Mouse (Mus musculus): ENCODE data around the gene Rbfox1. TPM values are rescaled to one million over a fixed set of nuclear protein-coding genes. Genes with fewer than 3 reads are reported as not detected.
A peak's percentile ranks its signal among the peaks of the same experiment; 100 is the strongest.

Gene Rbfox1
- polyA plus RNA-seq, 1 experiment from 2014 or later, result 1.6 TPM

DNA sequence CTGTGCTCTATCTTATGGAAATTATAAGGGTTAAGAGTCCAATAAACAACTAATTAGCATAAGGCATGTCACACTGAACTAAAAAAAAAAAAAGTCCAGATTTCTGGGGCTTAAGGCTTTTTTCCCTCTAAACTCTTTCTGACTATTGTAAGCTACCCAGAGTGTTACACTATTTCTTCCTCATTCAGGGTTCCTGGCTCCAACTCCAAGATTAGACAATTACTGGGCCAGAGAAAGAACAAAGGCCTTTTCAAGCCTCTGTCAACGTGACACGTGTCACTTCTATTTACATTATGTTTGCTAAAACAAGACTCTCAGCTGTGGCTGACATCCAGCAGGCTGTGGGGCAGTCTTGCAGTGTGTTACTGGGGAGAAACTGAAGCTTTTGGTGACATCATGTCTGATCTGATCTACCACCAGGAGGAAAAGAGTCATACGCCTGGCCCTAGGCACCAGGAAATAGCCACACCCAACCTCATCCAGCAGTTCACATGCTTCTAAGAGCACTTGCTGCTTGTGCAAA, 536.5 kb downstream of the Rbfox1 start:
- Histone ChIP-seq H3K4me3 (ENCODE audit: low read length) (no peak overlapping the region), H3K9me3 (ENCODE audit: control insufficient read depth, low read length) (0 out of 2 replicates have a peak, but pooled peaks cover 2% of the 10 kb centered on the region), H3K27ac (ENCODE audit: low read length) (peak overlapping the region; percentile 18), H3K4me2 (ENCODE audit: low read depth, low read length) (no peak overlapping the region), H3K27me3 (ENCODE audit: control insufficient read depth, insufficient read depth, low read depth, low read length) (no peaks in the 10 kb centered on the region), H3K4me1 (replicated peaks; ENCODE audit: control insufficient read depth, insufficient read depth, low read length) (0 out of 2 replicates have a peak, but pooled peaks cover 3% of the 10 kb centered on the region), H3K9ac (ENCODE audit: low read length) (no peak overlapping the region), H3K36me3 (ENCODE audit: control insufficient read depth, insufficient read depth, low read length) (no peaks in the 10 kb centered on the region)
- 12% methylated on average over 3 of the region's 3 CpGs for WGBS
- peak; percentile 94 for ATAC-seq (ENCODE audit: low read depth)

DNA sequence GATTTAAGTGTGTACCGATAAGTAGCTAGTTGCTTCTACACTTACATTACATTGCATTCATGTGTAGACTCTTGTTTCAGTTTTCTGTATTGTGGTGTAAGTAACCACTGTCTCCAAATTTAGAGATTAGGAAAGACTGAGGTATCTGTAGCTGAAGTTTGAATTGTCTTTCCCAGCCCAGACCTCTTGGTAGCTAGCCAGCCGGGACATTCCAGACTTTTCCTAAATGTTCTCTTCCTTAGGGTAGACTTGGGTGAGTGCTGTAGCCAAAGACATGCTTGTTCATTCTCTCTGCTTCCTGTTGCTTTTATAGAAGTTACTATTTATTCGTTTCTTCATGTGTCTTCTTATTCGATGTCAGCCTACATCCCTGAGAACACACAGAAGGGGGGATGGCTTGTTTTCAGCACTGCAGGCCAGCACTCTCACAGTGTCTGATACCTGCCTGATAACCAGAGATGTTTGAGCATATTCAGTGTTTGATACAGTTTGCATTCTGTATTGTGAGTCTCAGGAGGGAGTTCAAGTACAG, 538.8 kb downstream of the Rbfox1 start:
- no peak overlapping the region; the same call in 1 of the 2 replicates for H3K27ac ChIP-seq (ENCODE audit: low read length)
- H3K4me3 ChIP-seq (ENCODE audit: low read length), result no peak overlapping the region
- H3K4me2 ChIP-seq (ENCODE audit: low read depth, low read length), result no peak overlapping the region
- WGBS, result 60% methylated on average over 4 of the region's 4 CpGs
- H3K36me3 ChIP-seq (ENCODE audit: control insufficient read depth, insufficient read depth, low read length), result no peaks in the 10 kb centered on the region
- H3K27me3 ChIP-seq (ENCODE audit: control insufficient read depth, insufficient read depth, low read depth, low read length), result no peaks in the 10 kb centered on the region
- H3K9ac ChIP-seq (ENCODE audit: low read length), result no peak overlapping the region
- H3K9me3 ChIP-seq (ENCODE audit: control insufficient read depth, low read length), result 0 out of 2 replicates have a peak, but pooled peaks cover 2% of the 10 kb centered on the region
- peaks cover 3% of the 10 kb centered on the region; the same call in 1 of the 2 replicates for H3K4me1 ChIP-seq (replicated peaks; ENCODE audit: control insufficient read depth, insufficient read depth, low read length)
- ATAC-seq (ENCODE audit: low read depth), result no peak

DNA sequence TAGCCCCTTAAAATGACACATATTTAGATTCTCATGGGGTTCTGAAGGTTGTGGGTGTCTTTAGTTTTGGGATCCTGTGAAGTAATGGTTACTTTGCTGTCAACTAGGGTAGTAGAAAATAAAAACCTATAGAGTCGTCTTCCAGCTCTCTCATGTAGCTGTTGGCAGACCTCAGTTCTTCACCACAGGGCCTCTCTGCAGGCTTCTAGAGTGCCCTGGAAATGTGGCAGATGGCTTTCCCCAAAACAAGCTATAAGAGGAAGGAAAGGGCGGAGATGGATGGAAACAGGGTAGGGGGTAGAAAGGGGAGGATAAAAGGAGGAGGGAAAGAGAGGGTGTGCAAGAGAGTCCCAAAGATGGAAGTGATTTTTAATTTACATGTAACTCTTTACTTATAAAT, 539.6 kb downstream of the Rbfox1 start:
- Histone ChIP-seq H3K4me3 (ENCODE audit: low read length) (no peak overlapping the region), H3K9ac (ENCODE audit: low read length) (no peak overlapping the region), H3K9me3 (ENCODE audit: control insufficient read depth, low read length) (0 out of 2 replicates have a peak, but pooled peaks cover 2% of the 10 kb centered on the region), H3K27ac (ENCODE audit: low read length) (no peak overlapping the region), H3K4me2 (ENCODE audit: low read depth, low read length) (no peak overlapping the region), H3K36me3 (ENCODE audit: control insufficient read depth, insufficient read depth, low read length) (no peaks in the 10 kb centered on the region), H3K4me1 (replicated peaks; ENCODE audit: control insufficient read depth, insufficient read depth, low read length) (peaks cover 3% of the 10 kb centered on the region; the same call in 1 of the 2 replicates), H3K27me3 (ENCODE audit: control insufficient read depth, insufficient read depth, low read depth, low read length) (no peaks in the 10 kb centered on the region)
- WGBS, result 75% methylated on average over 2 of the region's 2 CpGs
- ATAC-seq (ENCODE audit: low read depth), result no peak

DNA sequence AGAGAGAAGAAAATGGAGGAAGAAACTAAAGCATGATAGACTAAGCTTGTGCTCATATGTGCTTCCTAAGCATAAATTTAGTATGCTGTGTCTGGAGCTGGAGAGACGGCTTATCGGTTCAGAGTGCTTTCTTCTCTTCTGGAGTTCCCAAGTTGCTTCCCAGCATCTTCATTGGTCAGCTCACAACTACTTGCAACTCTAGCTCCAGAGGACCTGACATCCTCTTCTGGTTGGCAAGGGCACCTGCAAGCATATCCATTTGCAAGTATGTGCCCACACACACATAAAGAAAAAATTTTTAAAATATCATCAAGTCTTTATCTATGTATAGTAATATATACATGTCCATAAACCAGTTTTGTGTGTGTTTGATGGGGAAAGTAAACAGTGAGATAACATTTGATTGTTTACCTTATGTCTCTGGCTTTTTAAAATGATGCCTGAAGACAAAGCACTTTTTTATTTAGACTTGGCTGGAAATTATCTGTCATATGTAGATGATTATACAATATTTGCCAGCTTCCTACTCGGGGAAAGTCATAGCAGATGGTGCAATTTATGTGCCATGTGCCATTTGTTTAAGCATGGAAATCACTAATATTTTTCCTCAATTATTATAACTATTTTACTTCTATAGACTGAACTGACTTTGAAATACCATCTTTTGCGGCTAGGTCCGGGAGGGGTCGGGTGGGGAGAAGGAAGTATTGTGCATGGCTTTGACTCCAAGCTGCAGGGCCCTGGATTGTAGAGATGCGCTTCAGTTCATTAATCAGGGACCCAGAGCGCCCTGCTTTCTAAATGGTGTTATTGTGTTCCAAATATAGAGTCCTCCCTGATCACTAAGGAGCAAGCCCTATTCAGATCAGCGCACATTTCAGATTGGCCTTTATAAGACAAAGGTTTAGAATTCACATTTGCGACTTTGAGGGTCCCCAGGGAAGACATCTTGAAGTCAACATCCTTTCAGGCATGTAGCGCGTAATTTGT, 542.4 kb downstream of the Rbfox1 start:
- no peaks in the 10 kb centered on the region for H3K27me3 ChIP-seq (ENCODE audit: control insufficient read depth, insufficient read depth, low read depth, low read length)
- WGBS, result 59% methylated on average over 12 of the region's 12 CpGs
- peak; percentile 44 for ATAC-seq (ENCODE audit: low read depth)
- no peak overlapping the region for H3K4me3 ChIP-seq (ENCODE audit: low read length)
- peak overlapping the region; percentile 22; the same call in 1 of the 2 replicates for H3K27ac ChIP-seq (ENCODE audit: low read length)
- H3K4me2 ChIP-seq (ENCODE audit: low read depth, low read length), result no peak overlapping the region
- H3K36me3 ChIP-seq (ENCODE audit: control insufficient read depth, insufficient read depth, low read length), result no peaks in the 10 kb centered on the region
- no peaks in the 10 kb centered on the region for H3K9me3 ChIP-seq (ENCODE audit: control insufficient read depth, low read length)
- no peak overlapping the region for H3K9ac ChIP-seq (ENCODE audit: low read length)
- H3K4me1 ChIP-seq (replicated peaks; ENCODE audit: control insufficient read depth, insufficient read depth, low read length), result peaks cover 3% of the 10 kb centered on the region; the same call in 1 of the 2 replicates

DNA sequence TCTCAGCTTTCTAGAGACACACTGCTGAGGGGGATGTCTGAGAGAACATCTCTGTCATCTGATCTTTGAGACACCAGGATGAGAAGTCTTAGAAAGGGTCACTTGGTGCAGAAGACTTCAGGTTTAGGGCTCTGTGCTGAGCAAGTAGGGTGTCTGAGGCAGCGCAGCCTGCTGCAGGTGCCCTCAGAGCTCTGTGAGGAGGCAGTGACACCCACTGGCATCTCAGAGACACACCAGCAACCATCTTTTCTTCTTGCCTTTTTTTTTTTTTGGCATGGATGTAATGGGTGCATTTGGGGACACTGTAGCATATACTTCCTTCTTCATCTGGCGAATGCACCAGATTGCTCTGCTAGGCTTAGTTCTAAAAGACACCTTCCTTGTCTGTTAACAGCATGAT, 545.8 kb downstream of the Rbfox1 start:
- WGBS, result 90% methylated on average over 2 of the region's 2 CpGs
- no peaks in the 10 kb centered on the region for H3K9me3 ChIP-seq (ENCODE audit: control insufficient read depth, low read length)
- H3K4me3 ChIP-seq (ENCODE audit: low read length), result no peak overlapping the region
- no peak overlapping the region for H3K27ac ChIP-seq (ENCODE audit: low read length)
- H3K27me3 ChIP-seq (ENCODE audit: control insufficient read depth, insufficient read depth, low read depth, low read length), result no peaks in the 10 kb centered on the region
- no peaks in the 10 kb centered on the region; the same call in 1 of the 2 replicates for H3K4me1 ChIP-seq (replicated peaks; ENCODE audit: control insufficient read depth, insufficient read depth, low read length)
- H3K36me3 ChIP-seq (ENCODE audit: control insufficient read depth, insufficient read depth, low read length), result no peaks in the 10 kb centered on the region
- H3K4me2 ChIP-seq (ENCODE audit: low read depth, low read length), result no peak overlapping the region
- H3K9ac ChIP-seq (ENCODE audit: low read length), result no peak overlapping the region
- no peak for ATAC-seq (ENCODE audit: low read depth)

DNA sequence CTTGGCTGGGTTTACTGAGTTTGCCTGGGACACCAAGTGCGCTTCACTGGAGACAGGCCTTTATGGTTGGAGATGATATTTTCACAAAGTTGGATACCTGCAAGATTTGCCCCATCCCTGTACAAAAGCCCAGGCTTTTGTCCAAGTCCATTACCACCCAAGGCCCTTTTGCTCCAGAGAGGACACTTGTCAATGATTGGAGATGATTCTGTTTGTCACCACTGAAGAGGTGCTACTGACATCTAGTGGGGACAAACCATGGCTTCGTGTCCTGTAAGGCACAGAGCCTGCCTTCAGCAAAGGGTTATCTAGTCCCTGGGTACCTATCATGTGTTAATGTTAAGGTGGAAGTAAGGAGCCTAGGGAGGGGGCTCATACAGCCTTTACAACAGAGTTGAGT, 551.3 kb downstream of the Rbfox1 start:
- Histone ChIP-seq H3K27me3 (ENCODE audit: control insufficient read depth, insufficient read depth, low read depth, low read length) (no peaks in the 10 kb centered on the region), H3K36me3 (ENCODE audit: control insufficient read depth, insufficient read depth, low read length) (no peaks in the 10 kb centered on the region), H3K4me1 (replicated peaks; ENCODE audit: control insufficient read depth, insufficient read depth, low read length) (no peaks in the 10 kb centered on the region), H3K4me3 (ENCODE audit: low read length) (no peak overlapping the region), H3K4me2 (ENCODE audit: low read depth, low read length) (no peak overlapping the region), H3K27ac (ENCODE audit: low read length) (no peak overlapping the region), H3K9me3 (ENCODE audit: control insufficient read depth, low read length) (no peaks in the 10 kb centered on the region), H3K9ac (ENCODE audit: low read length) (no peak overlapping the region)
- WGBS, result 55% methylated on average over 2 of the region's 2 CpGs
- ATAC-seq (ENCODE audit: low read depth), result no peak

DNA sequence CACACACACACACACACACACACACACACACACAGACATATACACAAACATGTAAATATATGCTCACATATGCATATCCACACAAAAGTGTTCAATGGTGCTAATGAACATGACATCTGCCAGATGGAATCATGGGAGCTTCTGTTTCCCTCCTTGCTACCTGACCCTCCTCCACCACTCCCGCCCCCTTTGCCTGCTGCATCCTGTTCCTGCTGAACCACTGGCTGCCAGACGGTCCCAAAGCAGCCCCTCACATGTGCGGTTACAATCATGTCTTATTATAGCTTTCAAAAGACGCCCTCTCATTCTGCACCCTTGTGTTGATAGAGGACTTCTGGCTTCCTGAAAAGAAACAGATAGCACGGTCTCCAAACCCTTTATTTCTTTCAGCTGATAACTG, 563.1 kb downstream of the Rbfox1 start:
- H3K36me3 ChIP-seq (ENCODE audit: control insufficient read depth, insufficient read depth, low read length), result no peaks in the 10 kb centered on the region
- H3K4me2 ChIP-seq (ENCODE audit: low read depth, low read length), result peak overlapping the region; percentile 27; the same call in 1 of the 2 replicates
- H3K27ac ChIP-seq (ENCODE audit: low read length), result no peak overlapping the region
- H3K4me3 ChIP-seq (ENCODE audit: low read length), result no peak overlapping the region
- H3K4me1 ChIP-seq (replicated peaks; ENCODE audit: control insufficient read depth, insufficient read depth, low read length), result no peaks in the 10 kb centered on the region
- no peaks in the 10 kb centered on the region for H3K9me3 ChIP-seq (ENCODE audit: control insufficient read depth, low read length)
- ATAC-seq (ENCODE audit: low read depth), result no peak
- no peaks in the 10 kb centered on the region for H3K27me3 ChIP-seq (ENCODE audit: control insufficient read depth, insufficient read depth, low read depth, low read length)
- H3K9ac ChIP-seq (ENCODE audit: low read length), result no peak overlapping the region
- WGBS, result 18% methylated on average over 5 of the region's 5 CpGs

DNA sequence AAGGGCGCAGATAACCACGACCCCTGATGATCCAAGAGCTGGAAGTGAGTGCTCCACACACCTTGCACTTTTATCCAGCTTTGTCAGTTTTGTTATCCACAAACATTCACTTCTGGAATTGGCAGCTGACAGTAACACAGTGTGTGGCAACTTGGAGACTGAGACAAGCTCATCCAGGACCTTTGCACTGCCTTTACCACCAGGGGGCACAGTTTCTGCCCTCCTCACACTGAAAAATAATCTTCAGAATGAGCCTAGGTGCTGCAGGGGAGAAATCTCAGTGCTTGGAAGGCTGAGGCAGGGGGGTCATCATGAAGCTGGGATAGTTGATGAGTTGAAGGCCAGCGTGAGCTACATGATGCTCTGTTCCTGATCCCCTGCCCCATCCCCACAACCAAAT, 570.2 kb downstream of the Rbfox1 start:
- Histone ChIP-seq H3K4me3 (ENCODE audit: low read length) (no peak overlapping the region), H3K27ac (ENCODE audit: low read length) (no peak overlapping the region), H3K9me3 (ENCODE audit: control insufficient read depth, low read length) (no peaks in the 10 kb centered on the region), H3K27me3 (ENCODE audit: control insufficient read depth, insufficient read depth, low read depth, low read length) (no peaks in the 10 kb centered on the region), H3K4me2 (ENCODE audit: low read depth, low read length) (no peak overlapping the region), H3K9ac (ENCODE audit: low read length) (no peak overlapping the region), H3K4me1 (replicated peaks; ENCODE audit: control insufficient read depth, insufficient read depth, low read length) (no peaks in the 10 kb centered on the region), H3K36me3 (ENCODE audit: control insufficient read depth, insufficient read depth, low read length) (no peaks in the 10 kb centered on the region)
- 71% methylated on average over 3 of the region's 3 CpGs for WGBS
- no peak for ATAC-seq (ENCODE audit: low read depth)

DNA sequence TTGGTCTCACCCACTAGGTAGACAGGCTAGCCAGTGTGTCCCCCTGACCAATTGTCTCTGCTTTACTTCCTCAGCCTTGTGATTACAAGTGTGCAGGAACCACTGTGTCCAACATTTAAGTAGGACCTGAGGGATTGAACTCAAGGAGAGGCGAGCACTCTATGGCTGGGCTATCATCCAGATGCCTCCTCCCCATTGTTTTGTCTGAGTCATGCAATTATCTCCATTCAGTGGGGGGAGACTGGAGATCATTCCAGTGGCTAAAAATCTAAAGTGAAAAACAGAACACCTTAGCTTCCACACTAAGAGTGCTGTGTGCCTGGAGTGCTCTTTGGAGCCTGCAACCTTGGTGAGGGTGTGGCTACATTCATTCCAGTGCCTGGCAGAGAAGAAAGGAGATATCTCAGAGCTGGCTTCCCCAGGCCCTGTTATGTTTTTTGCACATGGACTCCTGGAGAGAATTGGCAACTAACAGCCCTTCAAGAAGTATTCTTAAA, 594.0 kb downstream of the Rbfox1 start:
- Histone ChIP-seq H3K27me3 (ENCODE audit: control insufficient read depth, insufficient read depth, low read depth, low read length) (no peaks in the 10 kb centered on the region), H3K4me2 (ENCODE audit: low read depth, low read length) (no peak overlapping the region), H3K4me1 (replicated peaks; ENCODE audit: control insufficient read depth, insufficient read depth, low read length) (0 out of 2 replicates have a peak, but pooled peaks cover 5% of the 10 kb centered on the region), H3K27ac (ENCODE audit: low read length) (no peak overlapping the region), H3K36me3 (ENCODE audit: control insufficient read depth, insufficient read depth, low read length) (no peaks in the 10 kb centered on the region), H3K9ac (ENCODE audit: low read length) (no peak overlapping the region), H3K9me3 (ENCODE audit: control insufficient read depth, low read length) (no peaks in the 10 kb centered on the region), H3K4me3 (ENCODE audit: low read length) (no peak overlapping the region)
- WGBS, result 39% methylated on average over 1 of the region's 1 CpGs
- no peak for ATAC-seq (ENCODE audit: low read depth)

All from lung, embryonic 16.5 days (tissue).